Mouse (Mus musculus) neural tube, embryonic 11.5 days (tissue): ENCODE data around the gene Sec61a2. TPM values are rescaled to one million over a fixed set of nuclear protein-coding genes. Genes with fewer than 3 reads are reported as not detected.
A peak's percentile ranks its signal among the peaks of the same experiment; 100 is the strongest.

Experiments used
- ATAC-seq: fragments of 200-750 bp; cut with Nextera tagmentation; 2 replicates; pipeline ENCODE4 v1.8.0; 2017; ENCODE audit warnings: moderate number of reproducible peaks, mild to moderate bottlenecking, moderate TSS enrichment, moderate library complexity; ENCODE audit not compliant: insufficient read depth, low FRiP score, low TSS enrichment
- DNase-seq: peaks from one replicate; pipeline ENCODE4 v3.0.0-alpha.2; 2015; ENCODE audit warnings: low spot score
- H3K27ac ChIP-seq: fragments of 300-500 bp; sonication (generic); 2 replicates; pipeline ENCODE4 v1.5.1; 2014; ENCODE audit warnings: low read depth, mild to moderate bottlenecking, low read length
- H3K27me3 ChIP-seq: fragments of 300-500 bp; sonication (generic); 2 replicates; pipeline ENCODE4 v1.6.1; 2014; ENCODE audit warnings: mild to moderate bottlenecking, low read length, mixed read lengths; ENCODE audit not compliant: control insufficient read depth, insufficient read depth
- H3K36me3 ChIP-seq: fragments of 300-500 bp; sonication (generic); 2 replicates; pipeline ENCODE4 v1.6.1; 2014; ENCODE audit warnings: mild to moderate bottlenecking, low read length, moderate library complexity, mixed read lengths; ENCODE audit not compliant: control insufficient read depth, insufficient read depth
- H3K4me1 ChIP-seq: fragments of 300-500 bp; sonication (generic); 2 replicates; pipeline ENCODE4 v1.6.1; 2014; ENCODE audit warnings: low read length, mixed read lengths; ENCODE audit not compliant: control insufficient read depth, insufficient read depth
- H3K4me2 ChIP-seq: fragments of 300-500 bp; sonication (generic); 2 replicates; pipeline ENCODE4 v1.6.1; 2014; ENCODE audit warnings: low read depth, mild to moderate bottlenecking, moderate library complexity
- H3K4me3 ChIP-seq: fragments of 300-500 bp; sonication (generic); 2 replicates; pipeline ENCODE4 v1.5.1; 2014; ENCODE audit warnings: low read depth, low read length
- H3K9ac ChIP-seq: fragments of 300-500 bp; sonication (generic); 2 replicates; pipeline ENCODE4 v1.6.1; 2014; ENCODE audit warnings: mild to moderate bottlenecking, low read length
- H3K9me3 ChIP-seq: fragments of 300-500 bp; sonication (generic); 2 replicates; pipeline ENCODE4 v1.6.1; 2016; ENCODE audit warnings: low read length; ENCODE audit not compliant: control insufficient read depth
- WGBS: fragments of 180-500 bp; shearing (Covaris S2); extraction: QIAGEN DNeasy Blood & Tissue Kit; methylation state at CpG from one replicate; pipeline ENCODE4 v1.1.7; 2014; 5-methylcytosine and 5-hydroxymethylcytosine counted together
- polyA plus RNA-seq: library from polyadenylated mRNA; unstranded; fragments of >200 nt; fragmentation: Nextera tagmentation; extraction: Ambion mirVana; gene quantifications from 2 replicates; pipeline ENCODE4 v1.2.1, GENCODE M21; 2014

Sec61a2 gene
- polyA plus RNA-seq, 1 experiment from 2014 or later = 83.5 TPM

- Histone ChIP-seq H3K27me3 (no peaks in the 10 kb centered on the region), H3K9ac (no peak overlapping the region), H3K9me3 (no peaks in the 10 kb centered on the region), H3K4me1 (no peaks in the 10 kb centered on the region), H3K4me2 (no peak overlapping the region), H3K4me3 (no peak overlapping the region), H3K27ac (no peak overlapping the region), H3K36me3 (no peaks in the 10 kb centered on the region; the same call in 1 of the 2 replicates)
- no peak for ATAC-seq
- 52% methylated on average over 3 of the region's 3 CpGs for WGBS
- DNase-seq = peak; percentile 30
Measured at GRCm38 (mm10) chr2:5906625-5907024, 11.4 kb upstream of the Sec61a2 start.

- H3K4me3 ChIP-seq = no peak overlapping the region
- WGBS = 68% methylated on average over 5 of the region's 5 CpGs
- no peak overlapping the region for H3K9ac ChIP-seq
- H3K4me1 ChIP-seq = no peaks in the 10 kb centered on the region
- no peak overlapping the region for H3K4me2 ChIP-seq
- no peak overlapping the region for H3K27ac ChIP-seq
- H3K9me3 ChIP-seq = no peaks in the 10 kb centered on the region
- no peak for DNase-seq
- no peaks in the 10 kb centered on the region; the same call in 1 of the 2 replicates for H3K36me3 ChIP-seq
- no peak for ATAC-seq
- H3K27me3 ChIP-seq = no peaks in the 10 kb centered on the region
Measured at GRCm38 (mm10) chr2:5906092-5906491, 10.9 kb upstream of the Sec61a2 start.

- H3K27me3 ChIP-seq = no peaks in the 10 kb centered on the region
- H3K9ac ChIP-seq = no peak overlapping the region
- no peak for DNase-seq
- no peak overlapping the region for H3K4me2 ChIP-seq
- no peaks in the 10 kb centered on the region; the same call in 1 of the 2 replicates for H3K36me3 ChIP-seq
- H3K9me3 ChIP-seq = no peaks in the 10 kb centered on the region
- H3K27ac ChIP-seq = no peak overlapping the region
- H3K4me1 ChIP-seq = no peaks in the 10 kb centered on the region
- WGBS = 61% methylated on average over 5 of the region's 5 CpGs
- no peak overlapping the region for H3K4me3 ChIP-seq
- no peak for ATAC-seq
Measured at GRCm38 (mm10) chr2:5900145-5900544, 4.9 kb upstream of the Sec61a2 start.

- Histone ChIP-seq H3K4me3 (peak overlapping the region; percentile 72), H3K9me3 (no peaks in the 10 kb centered on the region), H3K27me3 (no peaks in the 10 kb centered on the region), H3K4me2 (peak overlapping the region; percentile 58), H3K4me1 (0 out of 2 replicates have a peak, but pooled peaks cover 6% of the 10 kb centered on the region), H3K27ac (no peak overlapping the region), H3K9ac (peak overlapping the region; percentile 79), H3K36me3 (no peaks in the 10 kb centered on the region)
- WGBS = 38% methylated on average over 11 of the region's 11 CpGs
- ATAC-seq = no peak
- DNase-seq = no peak
Measured at GRCm38 (mm10) chr2:5894296-5894695, 936 bp downstream of the Sec61a2 start.

- H3K27ac ChIP-seq = no peak overlapping the region
- H3K27me3 ChIP-seq = no peaks in the 10 kb centered on the region
- H3K4me3 ChIP-seq = no peak overlapping the region
- H3K4me2 ChIP-seq = no peak overlapping the region
- no peaks in the 10 kb centered on the region for H3K9me3 ChIP-seq
- no peak overlapping the region for H3K9ac ChIP-seq
- peaks cover 4% of the 10 kb centered on the region; the same call in 1 of the 2 replicates for H3K36me3 ChIP-seq
- 0 out of 2 replicates have a peak, but pooled peaks cover 5% of the 10 kb centered on the region for H3K4me1 ChIP-seq
- WGBS = 74% methylated on average over 2 of the region's 2 CpGs
- DNase-seq (no peak), ATAC-seq (no peak)
Measured at GRCm38 (mm10) chr2:5889412-5889811, 5.8 kb downstream of the Sec61a2 start.

GRCm38 (mm10) chr2:5888865-5889264 is 6.4 kb downstream of the Sec61a2 start:
- no peaks in the 10 kb centered on the region for H3K9me3 ChIP-seq
- no peaks in the 10 kb centered on the region for H3K27me3 ChIP-seq
- no peak for DNase-seq
- H3K4me3 ChIP-seq = no peak overlapping the region
- no peak for ATAC-seq
- no peak overlapping the region for H3K9ac ChIP-seq
- 89% methylated on average over 5 of the region's 5 CpGs for WGBS
- 0 out of 2 replicates have a peak, but pooled peaks cover 3% of the 10 kb centered on the region for H3K4me1 ChIP-seq
- peaks cover 4% of the 10 kb centered on the region; the same call in 1 of the 2 replicates for H3K36me3 ChIP-seq
- no peak overlapping the region for H3K4me2 ChIP-seq
- no peak overlapping the region for H3K27ac ChIP-seq

- Histone ChIP-seq H3K27ac (no peak overlapping the region), H3K4me2 (no peak overlapping the region), H3K9ac (no peak overlapping the region), H3K27me3 (no peaks in the 10 kb centered on the region), H3K9me3 (no peaks in the 10 kb centered on the region), H3K36me3 (peaks cover 4% of the 10 kb centered on the region), H3K4me3 (no peak overlapping the region), H3K4me1 (no peaks in the 10 kb centered on the region)
- 57% methylated on average over 3 of the region's 3 CpGs for WGBS
- no peak for DNase-seq
- ATAC-seq = no peak
Measured at GRCm38 (mm10) chr2:5877446-5877845, 17.8 kb downstream of the Sec61a2 start.

GRCm38 (mm10) chr2:5869746-5870145 is 25.5 kb downstream of the Sec61a2 start:
- H3K27ac ChIP-seq = no peak overlapping the region
- no peak for ATAC-seq
- WGBS = 93% methylated on average over 5 of the region's 5 CpGs
- H3K4me1 ChIP-seq = no peaks in the 10 kb centered on the region
- H3K27me3 ChIP-seq = no peaks in the 10 kb centered on the region
- H3K4me3 ChIP-seq = no peak overlapping the region
- no peak overlapping the region for H3K4me2 ChIP-seq
- no peaks in the 10 kb centered on the region for H3K9me3 ChIP-seq
- H3K9ac ChIP-seq = no peak overlapping the region
- H3K36me3 ChIP-seq = peaks cover 4% of the 10 kb centered on the region
- DNase-seq = no peak

GRCm38 (mm10) chr2:5867681-5868080 is 27.6 kb downstream of the Sec61a2 start:
- Histone ChIP-seq H3K27me3 (no peaks in the 10 kb centered on the region), H3K36me3 (peaks cover 2% of the 10 kb centered on the region), H3K4me3 (no peak overlapping the region), H3K9me3 (no peaks in the 10 kb centered on the region), H3K9ac (no peak overlapping the region), H3K27ac (no peak overlapping the region), H3K4me1 (no peaks in the 10 kb centered on the region), H3K4me2 (no peak overlapping the region)
- WGBS = 95% methylated on average over 2 of the region's 2 CpGs
- DNase-seq (no peak), ATAC-seq (no peak)
